Mouse (Mus musculus) left cerebral cortex, postnatal 14 days (tissue): ENCODE measurements at regions not wholly inside any gene's neighbourhood (a gene's known extent, or its start where the extent isn't known, plus 50 kb on each side); places are given as distances from the start of the nearest gene placed in this dataset.

Source experiments
- DNase-seq, 2 experiments: peaks; one replicate each; pipeline ENCODE4 v3.0.0; 2021 to 2022; ENCODE audit warnings: low spot score in 2 of 2, mixed read lengths in 1 of 2
- intact Hi-C: fragments of 180-260 bp; cut with DNase I; formaldehyde crosslinking; loops from one replicate; pipeline ENCODE4 v1.15.1; 2025

DNA sequence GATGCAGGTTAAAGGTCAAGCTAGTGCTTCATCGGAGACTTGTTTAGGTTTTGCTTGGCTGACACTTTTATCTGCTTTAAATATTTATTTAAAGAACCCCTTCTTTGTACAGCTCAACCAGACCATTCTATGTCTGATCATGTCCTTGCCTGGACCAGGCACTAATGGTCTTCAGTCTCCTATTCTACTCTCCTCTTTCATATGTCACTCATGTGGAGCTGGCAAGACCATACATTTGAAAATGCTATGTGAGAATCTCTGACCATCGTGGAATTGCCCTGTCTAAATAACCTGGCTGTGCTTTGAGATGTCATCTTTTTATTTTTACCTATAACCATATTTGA lies 74.4 kb upstream of the Il15 start:
- no peak for DNase-seq
- intact Hi-C loops, result no loop called here

DNA sequence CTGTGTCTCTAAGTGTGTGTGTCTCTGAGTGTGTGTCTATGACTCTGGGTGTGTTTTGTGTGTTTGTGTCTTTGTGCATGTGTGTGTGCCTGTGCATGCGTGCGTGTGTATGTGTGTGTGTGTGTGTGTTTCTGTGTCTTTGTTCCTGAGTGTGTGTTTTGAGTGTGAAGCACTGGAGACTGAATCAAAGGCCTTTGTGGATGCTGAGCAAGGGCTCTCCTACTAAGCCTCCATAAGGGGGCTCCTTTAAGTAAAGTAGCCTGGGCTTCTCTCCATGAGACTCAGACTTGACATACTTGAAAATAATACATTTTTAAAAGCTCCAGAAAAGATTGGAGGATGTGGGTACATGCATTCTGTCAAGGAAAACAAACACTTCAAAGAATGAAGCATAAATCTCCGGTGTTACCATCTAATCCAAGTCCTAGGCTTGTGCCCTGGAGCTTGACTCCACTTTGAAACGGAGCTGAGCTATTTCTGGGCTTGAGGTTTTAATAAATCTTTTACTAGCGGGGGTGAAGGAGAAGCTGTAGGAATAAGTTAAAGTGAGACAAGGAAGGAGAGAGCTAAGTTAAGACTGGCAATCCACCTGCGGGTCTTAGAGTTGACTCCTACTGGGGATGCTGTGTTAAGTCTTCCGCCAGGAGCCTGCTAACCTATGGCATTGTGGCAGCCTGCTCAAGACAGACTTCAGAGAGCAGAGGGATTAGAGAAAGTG lies 73.8 kb upstream of the Il15 start:
- DNase-seq, result no peak
- intact Hi-C loops, result no loop called here

DNA sequence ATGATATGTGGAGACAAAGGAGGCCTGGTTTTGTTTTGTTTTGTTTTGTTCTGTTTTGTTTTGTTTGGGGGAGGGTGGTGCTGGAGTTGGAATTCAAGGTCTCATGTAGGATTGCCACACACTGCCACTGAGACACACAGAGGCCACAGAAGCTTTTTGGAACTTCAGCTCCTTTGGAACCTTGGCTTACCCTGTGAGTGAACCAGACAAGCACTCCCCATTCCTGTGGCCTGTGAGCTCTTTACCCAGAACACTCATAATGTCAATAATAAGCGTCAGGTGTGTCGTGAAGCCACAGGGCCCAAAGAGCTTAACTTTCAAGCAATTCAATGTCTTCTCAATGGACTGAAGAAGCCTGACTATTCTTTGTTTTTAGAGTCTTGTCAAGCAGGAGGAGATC lies 70.2 kb upstream of the Il15 start:
- DNase-seq, result no peak
- intact Hi-C loops, result no loop called here

DNA sequence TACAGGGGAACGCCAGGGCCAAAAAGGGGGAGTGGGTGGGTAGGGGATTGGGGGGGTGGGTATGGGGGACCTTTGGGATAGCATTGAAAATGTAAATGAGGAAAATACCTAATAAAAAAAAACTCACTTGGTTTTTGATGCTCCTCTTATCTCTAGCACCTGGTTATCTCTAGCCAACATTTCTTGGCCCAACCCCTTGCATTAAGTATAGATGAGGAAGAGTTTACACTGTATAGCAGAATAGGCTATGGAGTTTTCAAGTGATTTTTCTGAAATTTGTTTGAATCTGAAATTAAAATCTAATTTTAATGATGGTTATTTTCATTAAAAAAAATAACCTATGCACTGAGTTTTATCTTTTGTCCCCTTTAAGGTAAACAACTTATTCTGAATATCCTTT lies 68.8 kb upstream of the Il15 start:
- intact Hi-C loops, result no loop called here

DNA sequence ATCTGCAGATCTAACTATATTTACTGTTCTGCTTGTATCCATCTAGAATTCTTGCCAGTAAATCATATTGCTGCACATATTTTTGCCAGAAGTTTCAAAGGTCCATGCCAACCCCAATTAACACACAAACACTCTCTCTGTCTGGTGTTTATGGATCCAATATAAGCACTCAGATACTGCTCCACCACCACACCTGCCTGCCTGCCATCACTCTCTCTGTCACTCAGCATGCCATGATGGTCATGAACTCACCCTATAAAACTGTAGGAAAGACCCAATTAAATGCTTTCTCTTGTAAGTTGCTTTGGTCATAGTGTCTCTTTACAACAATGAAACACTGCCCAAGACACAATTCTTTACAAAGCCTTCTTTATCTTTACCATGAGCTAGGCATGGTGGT lies 66.8 kb upstream of the Il15 start:
- intact Hi-C loops, result no loop called here

More for the DNA sequence above, 68.8 kb upstream of the Il15 start:
- DNase-seq, result no peak

DNA sequence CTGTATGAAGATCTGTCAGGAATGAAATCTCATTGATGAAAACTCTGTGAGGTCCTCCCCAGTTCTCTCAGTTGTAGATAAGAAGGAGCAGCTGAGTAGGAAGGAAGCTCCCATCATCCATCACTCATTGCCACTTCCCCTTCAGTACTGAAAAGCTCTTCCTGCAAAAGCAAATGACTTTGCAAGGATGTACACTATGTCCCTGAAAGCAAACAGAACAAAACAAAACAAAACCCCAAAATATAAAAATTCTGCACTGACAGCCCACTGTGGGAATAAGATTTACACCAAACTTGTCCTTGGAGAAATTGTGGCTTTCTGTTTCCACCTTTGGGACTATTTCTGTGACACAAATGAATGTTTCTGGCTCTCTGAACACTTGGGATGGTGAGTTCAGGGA lies 59.8 kb upstream of the Il15 start:
- intact Hi-C loops, result no loop called here
- no peak for DNase-seq

More for the DNA sequence above, 66.8 kb upstream of the Il15 start:
- no peak for DNase-seq

DNA sequence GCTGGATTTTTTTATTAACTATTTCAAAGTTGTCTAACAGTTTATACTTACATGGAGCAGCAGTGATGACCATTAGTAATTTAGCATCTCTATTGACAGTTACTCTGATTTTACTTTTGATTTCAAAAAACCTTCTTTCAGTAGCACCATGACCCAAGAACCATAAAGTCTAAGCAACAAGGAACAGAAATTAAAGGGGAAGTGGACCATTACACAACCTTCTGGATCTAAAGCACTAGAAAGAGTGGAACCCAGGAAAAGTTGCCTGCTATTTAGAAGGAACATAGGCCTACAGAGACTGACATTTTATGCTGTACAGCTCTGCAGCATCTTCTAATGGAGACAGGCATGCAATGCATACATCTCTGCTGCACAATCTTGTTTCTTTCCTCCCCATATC lies 56.0 kb upstream of the Il15 start:
- no peak for DNase-seq
- intact Hi-C loops, result no loop called here

DNA sequence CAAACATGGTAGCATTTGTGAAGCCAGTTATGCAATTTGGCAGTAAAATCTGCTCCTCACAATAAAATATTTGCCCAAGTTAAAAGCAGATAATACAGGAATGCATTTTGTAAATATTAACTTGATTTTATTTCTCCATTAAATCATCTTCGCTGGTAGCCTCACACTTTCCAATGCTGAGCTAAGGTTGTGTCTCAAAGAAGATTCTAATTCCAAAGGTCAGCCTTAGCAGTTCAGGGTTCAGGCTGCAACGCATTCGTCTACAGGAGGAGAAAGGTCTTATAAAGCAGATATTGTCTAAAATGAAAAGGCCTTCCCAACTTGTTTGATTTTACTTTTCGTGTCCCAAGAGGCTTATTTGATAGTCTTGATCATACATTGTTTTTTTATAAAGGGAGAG lies 51.0 kb upstream of the Il15 start:
- intact Hi-C loops, result no loop called here
- no peak for DNase-seq
